Mouse (Mus musculus): Measurements from ENCODE around the gene Eif4g3. TPM values are rescaled to one million over a fixed set of nuclear protein-coding genes. Genes with fewer than 3 reads are reported as not detected.
"Not testable (repeated sequence)": the region's sequence is repeated elsewhere in the genome, so short reads cannot be mapped to it uniquely, and the experiment has no call there.

Eif4g3 gene
- polyA plus RNA-seq, 2 experiments from 2014 or later: 42.5 to 49.0 TPM

DNA sequence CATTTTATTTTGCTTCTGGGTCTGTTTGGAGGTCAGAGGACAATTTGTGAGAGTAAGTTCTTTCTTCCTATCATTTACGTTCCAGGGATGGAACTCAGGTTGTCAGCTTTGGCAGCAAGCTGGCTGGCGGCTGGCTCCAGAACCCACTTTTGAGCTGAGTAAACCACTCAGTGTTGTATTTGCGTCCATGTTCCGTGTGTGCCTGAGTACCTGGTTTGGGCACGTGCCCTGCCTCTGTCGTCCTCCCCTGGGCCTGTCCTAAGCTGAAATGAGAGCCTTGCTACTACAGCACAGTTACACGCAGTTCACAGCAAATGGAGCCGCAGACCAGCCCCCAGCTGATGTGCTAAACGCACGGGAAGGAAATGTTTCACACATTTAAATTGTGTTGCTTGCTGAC lies 39.0 kb downstream of the Eif4g3 start:
- no peak for ATAC-seq

DNA sequence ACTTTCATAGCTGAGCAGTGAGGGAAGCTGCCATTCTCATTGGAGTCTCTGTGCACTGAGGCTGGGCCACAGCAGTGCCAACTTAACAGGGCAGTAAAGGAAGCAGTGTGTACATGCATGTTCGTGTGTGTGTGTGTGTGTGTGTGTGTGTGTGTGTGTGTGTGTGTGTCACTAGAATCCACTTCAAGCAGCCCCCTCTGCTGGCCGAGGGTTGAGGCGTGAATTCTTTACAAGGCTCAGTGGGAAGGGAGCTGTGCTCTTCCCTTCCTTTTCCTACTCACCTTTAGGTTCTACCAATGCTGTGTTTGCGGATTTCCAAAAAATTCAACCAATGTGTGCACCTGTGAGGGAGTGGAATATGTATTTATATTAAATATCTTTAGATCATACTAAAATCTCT lies 41.0 kb downstream of the Eif4g3 start:
- ATAC-seq: no peak

- ATAC-seq: no peak
These were observed 42.8 kb downstream of the Eif4g3 start for GRCm38 (mm10) chr4:138035435-138036120.

- ATAC-seq: no peak
These were observed 44.3 kb downstream of the Eif4g3 start for GRCm38 (mm10) chr4:138037110-138037509.

GRCm38 (mm10) chr4:138037896-138038295 lies 45.1 kb downstream of the Eif4g3 start:
- no peak for ATAC-seq

DNA sequence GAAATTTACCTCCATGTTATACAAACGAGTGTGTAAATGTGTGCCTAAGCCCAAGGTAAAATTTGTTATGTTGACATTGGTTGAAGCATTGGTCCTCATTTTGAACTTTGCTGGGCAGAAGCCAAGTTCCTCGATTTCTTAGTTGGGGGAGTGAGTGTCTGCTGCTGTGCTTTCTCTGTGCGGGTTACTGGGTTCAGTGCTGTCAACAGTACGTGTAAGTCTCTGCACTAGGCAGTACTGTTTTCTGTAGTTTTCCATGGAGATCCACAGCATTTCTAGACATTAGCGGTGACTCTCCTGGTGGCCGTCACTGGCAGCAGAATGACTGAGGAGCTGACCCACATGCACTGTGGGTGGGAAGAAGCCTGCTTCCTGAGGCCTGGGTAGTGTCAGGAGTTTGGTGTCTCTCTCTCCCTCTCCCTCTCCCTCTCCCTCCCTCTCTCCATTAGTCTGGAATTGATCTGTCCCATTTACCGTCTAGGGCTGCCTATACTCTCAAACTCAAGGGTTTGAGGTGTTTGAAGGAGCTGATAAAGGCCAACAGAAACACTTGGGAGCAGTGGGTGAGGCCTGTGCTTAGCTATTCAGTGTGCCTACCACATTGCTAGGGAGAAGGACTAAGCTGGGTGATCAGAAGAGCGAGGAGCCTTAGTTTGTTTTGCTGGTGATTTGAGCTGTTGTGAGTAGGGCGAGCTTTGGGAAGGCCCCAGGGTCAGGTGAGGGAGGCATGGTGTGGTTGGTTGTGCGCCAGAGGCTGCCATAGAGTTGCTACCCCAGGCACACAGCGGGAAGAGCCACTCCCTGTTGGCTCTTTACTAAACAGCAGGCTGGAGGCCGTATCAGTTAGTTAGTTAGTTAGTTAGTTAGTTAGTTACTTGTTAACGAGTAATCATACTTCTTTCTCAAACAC lies 45.8 kb downstream of the Eif4g3 start:
- ATAC-seq: no peak

GRCm38 (mm10) chr4:138039275-138039651 lies 46.4 kb downstream of the Eif4g3 start:
- no peak for ATAC-seq

- ATAC-seq: no peak
These were observed 47.8 kb downstream of the Eif4g3 start for GRCm38 (mm10) chr4:138040589-138040988.

DNA sequence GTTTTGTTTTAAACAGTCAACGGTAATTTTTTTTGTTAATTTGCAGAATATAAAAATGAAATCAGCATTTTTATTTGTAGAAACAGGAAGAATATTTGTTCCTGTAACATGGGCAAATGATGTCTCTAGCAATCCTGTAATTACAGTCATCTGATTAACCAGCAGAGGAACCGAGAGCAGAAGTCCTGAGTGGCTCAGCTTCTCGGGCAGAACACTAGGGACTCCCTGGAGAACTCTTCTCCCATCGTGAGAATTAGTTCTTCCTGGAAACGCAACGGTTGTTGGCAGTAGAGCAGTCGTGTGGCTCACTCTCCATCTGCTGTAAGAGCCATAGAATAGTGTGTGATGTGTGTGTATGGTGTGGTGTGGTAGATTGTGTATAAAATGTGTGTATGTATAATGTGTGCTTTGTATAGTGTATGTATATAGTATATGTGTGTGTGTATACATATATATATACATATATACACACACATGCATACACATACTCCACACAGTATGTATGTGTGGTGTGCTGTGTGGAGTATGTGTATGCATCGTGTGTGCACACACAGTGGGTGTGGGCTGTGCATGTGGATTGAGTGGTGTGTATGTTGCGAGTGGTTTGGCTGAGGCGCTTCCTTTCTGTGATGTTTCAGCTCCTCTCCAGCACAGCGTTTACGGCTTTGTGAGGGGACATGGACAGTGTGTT lies 48.9 kb downstream of the Eif4g3 start:
- ATAC-seq: no peak

- ATAC-seq: no peak
These were observed 49.4 kb downstream of the Eif4g3 start for GRCm38 (mm10) chr4:138042257-138042589.

DNA sequence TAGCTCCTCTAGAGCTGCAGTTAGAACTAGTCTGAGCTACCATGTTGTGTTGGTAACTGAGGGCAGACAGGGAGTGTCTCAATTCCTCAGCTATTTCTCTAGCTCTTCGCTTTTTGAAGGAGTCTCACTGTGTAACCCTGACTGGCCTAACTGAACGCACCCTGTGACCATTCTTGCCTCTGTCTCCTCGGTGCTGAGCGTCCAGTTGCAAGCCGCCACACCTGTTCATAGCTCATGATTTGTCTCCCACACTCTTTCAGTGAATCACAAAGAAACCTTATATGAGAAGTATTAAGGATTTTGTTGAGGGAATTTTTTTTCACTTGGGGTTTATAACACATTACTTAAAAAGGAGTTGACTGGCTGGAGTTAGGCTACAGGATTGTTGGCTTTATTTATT lies 49.8 kb downstream of the Eif4g3 start:
- ATAC-seq: no peak

DNA sequence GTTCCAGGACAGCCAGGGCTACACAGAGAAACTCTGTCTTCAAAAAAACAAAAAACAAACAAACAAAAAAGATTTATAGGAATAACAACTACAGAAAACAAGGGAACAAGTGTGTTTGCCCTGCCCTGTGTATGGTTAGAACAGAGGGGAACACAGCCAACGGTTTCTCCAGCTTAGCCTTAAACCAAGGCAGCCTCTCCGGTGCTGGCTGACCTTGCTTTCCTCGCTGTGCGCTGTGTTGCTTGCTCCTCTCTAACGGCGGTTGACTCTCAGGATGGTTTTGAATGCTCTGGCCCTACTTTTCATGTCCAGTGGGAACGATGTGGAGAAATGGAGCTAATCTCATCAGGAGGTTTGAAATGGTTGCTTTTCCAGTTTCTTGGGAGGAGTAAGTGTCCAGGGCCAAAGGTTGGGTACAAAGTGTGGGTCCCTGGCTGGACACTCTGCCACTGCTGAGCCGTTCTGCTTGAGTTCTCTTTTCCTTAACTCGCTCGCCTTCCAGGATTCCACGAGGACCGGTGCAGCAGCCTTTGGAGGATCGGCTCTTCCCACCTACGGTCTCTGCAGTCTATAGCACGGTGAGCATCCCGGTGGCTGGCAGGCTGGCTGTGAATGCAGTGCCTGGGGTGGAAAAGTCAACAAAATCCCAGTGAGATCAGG lies 52.1 kb downstream of the Eif4g3 start:
- no peak for ATAC-seq

GRCm38 (mm10) chr4:138045809-138046208 lies 53.0 kb downstream of the Eif4g3 start:
- no peak for ATAC-seq

DNA sequence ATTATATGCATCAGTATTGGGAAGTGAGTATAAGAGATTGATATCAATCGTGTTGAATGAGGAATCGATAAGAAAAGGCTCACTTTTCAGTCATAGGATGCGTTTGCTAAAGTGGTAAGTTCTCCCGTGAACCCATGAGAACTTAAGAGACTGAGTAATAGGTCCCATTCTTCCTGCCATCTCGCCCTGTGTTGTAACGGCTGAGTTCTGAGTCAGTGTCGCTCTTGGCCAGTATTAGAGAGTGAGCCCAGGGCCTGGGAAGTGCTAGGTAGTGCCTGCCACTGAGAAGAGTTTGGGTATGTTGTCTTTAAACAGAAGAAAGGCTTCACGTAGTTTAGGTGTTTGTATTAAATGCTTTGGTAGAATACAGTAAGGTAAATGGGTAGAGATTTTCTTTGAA lies 53.5 kb downstream of the Eif4g3 start:
- ATAC-seq: no peak

DNA sequence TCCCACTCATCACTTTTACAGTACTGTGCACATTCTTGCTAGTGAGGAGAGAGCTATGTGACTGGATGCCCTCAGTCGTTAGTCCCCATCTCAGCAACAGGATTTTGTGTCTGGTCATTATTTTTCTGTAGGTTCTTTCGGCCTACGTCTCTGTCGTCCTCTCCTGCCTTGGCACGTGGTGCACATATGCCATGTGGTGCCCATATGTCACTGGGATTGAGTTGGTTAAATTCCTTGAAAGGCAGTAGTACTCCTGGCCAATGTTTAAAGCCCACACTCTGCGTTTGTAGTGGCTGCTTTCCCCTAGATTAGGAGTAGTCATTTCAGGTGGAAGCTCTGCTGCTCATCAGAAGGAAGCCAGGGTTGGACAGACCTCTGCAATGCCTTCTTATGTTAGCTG lies 56.7 kb downstream of the Eif4g3 start:
- ATAC-seq: no peak

- no peak for ATAC-seq
These were observed 58.7 kb downstream of the Eif4g3 start for GRCm38 (mm10) chr4:138051488-138051887.

DNA sequence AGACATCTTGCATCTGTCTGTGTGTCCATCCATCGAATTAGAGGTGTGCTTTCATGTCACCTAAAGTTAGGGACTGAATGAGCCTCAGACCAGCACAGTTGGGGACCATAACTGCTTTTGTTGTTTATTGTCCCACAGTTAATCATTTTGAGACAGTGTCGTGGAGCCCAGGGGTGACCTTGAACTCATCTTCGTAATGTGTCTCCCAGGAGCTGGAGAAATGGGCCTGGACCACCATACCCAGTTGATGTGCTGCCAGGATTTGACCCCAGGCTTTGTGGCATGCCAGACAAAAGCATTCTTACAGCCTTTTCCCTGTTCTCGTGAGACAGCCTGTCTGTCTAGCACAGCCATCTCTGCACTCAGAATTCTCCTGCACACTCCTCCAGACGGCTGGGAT lies 63.8 kb downstream of the Eif4g3 start:
- no peak for ATAC-seq

DNA sequence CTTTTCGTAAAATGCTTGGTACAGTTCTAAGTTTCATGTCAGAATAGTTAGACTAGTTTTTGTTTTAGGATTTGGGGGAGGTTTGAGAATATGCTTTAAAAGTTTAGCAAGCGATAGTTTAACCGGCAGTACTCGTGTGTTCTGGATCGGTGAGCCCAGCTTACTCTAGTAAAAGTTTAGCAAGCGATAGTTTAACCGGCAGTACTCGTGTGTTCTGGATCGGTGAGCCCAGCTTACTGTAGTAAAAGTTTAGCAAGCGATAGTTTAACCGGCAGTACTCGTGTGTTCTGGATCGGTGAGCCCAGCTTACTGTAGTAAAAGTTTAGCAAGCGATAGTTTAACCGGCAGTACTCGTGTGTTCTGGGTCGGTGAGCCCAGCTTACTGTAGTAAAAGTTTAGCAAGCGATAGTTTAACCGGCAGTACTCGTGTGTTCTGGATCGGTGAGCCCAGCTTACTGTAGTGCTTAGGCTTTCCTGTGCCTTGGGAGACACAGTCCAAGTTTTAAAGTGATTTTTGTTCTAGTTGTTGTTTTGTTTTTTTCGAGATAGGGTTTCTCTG lies 64.5 kb downstream of the Eif4g3 start:
- ATAC-seq: not testable (repeated sequence)

GRCm38 (mm10) chr4:138061161-138061560 lies 68.3 kb downstream of the Eif4g3 start:
- no peak for ATAC-seq

GRCm38 (mm10) chr4:138063372-138064265 lies 70.8 kb downstream of the Eif4g3 start:
- no peak for ATAC-seq

DNA sequence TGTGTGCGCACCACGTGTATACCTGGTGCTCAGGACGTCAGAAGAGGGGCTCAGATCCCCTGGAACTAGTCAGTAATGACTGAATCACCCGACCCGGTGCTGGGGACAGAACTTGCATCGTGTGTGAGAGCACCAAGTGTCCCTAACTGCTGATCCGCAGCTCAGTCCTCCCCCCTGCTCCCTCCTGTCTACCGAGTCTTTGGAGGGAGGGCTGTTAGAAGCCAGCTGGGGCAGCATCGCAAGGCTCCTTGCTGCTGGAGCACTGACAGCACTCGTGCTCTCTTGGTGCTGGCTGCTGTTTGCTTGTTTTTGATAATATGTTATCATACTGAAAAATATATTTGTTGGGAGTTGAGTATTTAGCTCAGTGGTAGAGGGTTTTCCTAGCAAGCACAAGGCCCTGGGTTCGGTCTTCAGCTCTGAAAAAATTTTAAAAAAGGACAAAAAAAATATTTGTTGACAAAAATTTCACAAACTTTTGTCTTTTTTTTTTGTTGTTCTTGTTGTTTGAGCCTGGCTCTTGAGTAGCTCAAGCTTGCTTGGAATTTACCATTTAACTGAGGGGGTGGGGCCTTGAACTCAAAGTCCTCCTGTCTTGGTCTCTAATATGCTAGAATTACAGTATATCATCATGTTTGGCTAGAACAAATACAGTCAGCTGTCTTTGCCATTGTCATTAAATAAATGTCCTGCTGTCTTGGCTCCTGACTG lies 72.2 kb downstream of the Eif4g3 start:
- no peak for ATAC-seq

Measured in CD4-positive, CD25-positive, alpha-beta regulatory T cell, adult 4 months (primary cell).